Mouse (Mus musculus): Measurements from ENCODE around the gene Ndufa1. TPM values are rescaled to one million over a fixed set of nuclear protein-coding genes. Genes with fewer than 3 reads are reported as not detected.
"Not testable (repeated sequence)": the region's sequence is repeated elsewhere in the genome, so short reads cannot be mapped to it uniquely, and the experiment has no call there.

The Ndufa1 gene
- polyA plus RNA-seq (2014; fragmentation: Nextera tagmentation; extraction: Ambion mirVana) = 400 and 468 TPM in 2 replicates

- no peaks in the 10 kb centered on the region for H3K4me1 ChIP-seq (ENCODE audit: control insufficient read depth, insufficient read depth, low read length)
- H3K9me3 ChIP-seq (ENCODE audit: control insufficient read depth, low read depth, low read length) = no peaks in the 10 kb centered on the region
- peak within 1 kb of the TSS; percentile 49 for H3K4me2 ChIP-seq (replicated peaks; ENCODE audit: low read depth, low read length)
- H3K27ac ChIP-seq (ENCODE audit: low read length) = no peak within 1 kb of the TSS
- ATAC-seq (ENCODE audit: insufficient number of reproducible peaks, insufficient read depth, low FRiP score, low read depth) = peak; percentile 87
- peak within 1 kb of the TSS; percentile 45 for H3K4me3 ChIP-seq (ENCODE audit: low read depth, low read length)
- peak within 1 kb of the TSS; percentile 52 for H3K9ac ChIP-seq (replicated peaks; ENCODE audit: low read depth, low read length)
- H3K36me3 ChIP-seq (ENCODE audit: control insufficient read depth, insufficient read depth, low read length) = no peaks in the 10 kb centered on the region
- no peaks in the 10 kb centered on the region for H3K27me3 ChIP-seq (ENCODE audit: control insufficient read depth, insufficient read depth, low read length)
- 18% methylated on average over 63 of the region's 63 CpGs for WGBS
Measured at GRCm38 (mm10) chrX:37191105-37191743, at the start of gene Ndufa1, which contains the start of gene Rnf113a1. Gene Ndufa1 (minus strand): TSS chrX:37191163. Gene Rnf113a1 (plus strand): TSS chrX:37191245.

GRCm38 (mm10) chrX:37222158-37222557 lies 31.2 kb upstream of the Ndufa1 start, which contains the start of gene Rhox1:
Gene Rhox1 (minus strand): TSS chrX:37222258.
- not testable (repeated sequence) for ATAC-seq (ENCODE audit: insufficient number of reproducible peaks, insufficient read depth, low FRiP score, low read depth)

GRCm38 (mm10) chrX:37210941-37211340 lies 20.0 kb upstream of the Ndufa1 start, which contains the start of gene Gm9:
Gene Gm9 (minus strand): TSS chrX:37211041.
- no peaks in the 10 kb centered on the region for H3K36me3 ChIP-seq (ENCODE audit: control insufficient read depth, insufficient read depth, low read length)
- no peaks in the 10 kb centered on the region for H3K4me1 ChIP-seq (ENCODE audit: control insufficient read depth, insufficient read depth, low read length)
- H3K4me2 ChIP-seq (replicated peaks; ENCODE audit: low read depth, low read length) = no peak within 1 kb of the TSS
- WGBS = 81% methylated on average over 10 of the region's 10 CpGs
- no peaks in the 10 kb centered on the region for H3K9me3 ChIP-seq (ENCODE audit: control insufficient read depth, low read depth, low read length)
- H3K4me3 ChIP-seq (ENCODE audit: low read depth, low read length) = no peak within 1 kb of the TSS
- no peak within 1 kb of the TSS for H3K27ac ChIP-seq (ENCODE audit: low read length)
- no peaks in the 10 kb centered on the region for H3K27me3 ChIP-seq (ENCODE audit: control insufficient read depth, insufficient read depth, low read length)
- no peak within 1 kb of the TSS for H3K9ac ChIP-seq (replicated peaks; ENCODE audit: low read depth, low read length)
- no peak for ATAC-seq (ENCODE audit: insufficient number of reproducible peaks, insufficient read depth, low FRiP score, low read depth)

More at GRCm38 (mm10) chrX:37222158-37222557, 31.2 kb upstream of the Ndufa1 start, which contains the start of gene Rhox1:
- H3K27ac ChIP-seq (ENCODE audit: low read length); H3K27me3 ChIP-seq (ENCODE audit: control insufficient read depth, insufficient read depth, low read length); H3K9me3 ChIP-seq (ENCODE audit: control insufficient read depth, low read depth, low read length); H3K4me2 ChIP-seq (replicated peaks; ENCODE audit: low read depth, low read length); H3K4me1 ChIP-seq (ENCODE audit: control insufficient read depth, insufficient read depth, low read length); H3K4me3 ChIP-seq (ENCODE audit: low read depth, low read length); H3K36me3 ChIP-seq (ENCODE audit: control insufficient read depth, insufficient read depth, low read length); H3K9ac ChIP-seq (replicated peaks; ENCODE audit: low read depth, low read length): not testable (repeated sequence)
- 67% methylated on average over 1 of the region's 1 CpGs for WGBS

GRCm38 (mm10) chrX:37198676-37199075 lies 7.7 kb upstream of the Ndufa1 start:
- no peak overlapping the region for H3K4me2 ChIP-seq (replicated peaks; ENCODE audit: low read depth, low read length)
- H3K36me3 ChIP-seq (ENCODE audit: control insufficient read depth, insufficient read depth, low read length) = no peaks in the 10 kb centered on the region
- no peaks in the 10 kb centered on the region for H3K27me3 ChIP-seq (ENCODE audit: control insufficient read depth, insufficient read depth, low read length)
- H3K4me3 ChIP-seq (ENCODE audit: low read depth, low read length) = no peak overlapping the region
- H3K9me3 ChIP-seq (ENCODE audit: control insufficient read depth, low read depth, low read length) = no peaks in the 10 kb centered on the region
- no peak for ATAC-seq (ENCODE audit: insufficient number of reproducible peaks, insufficient read depth, low FRiP score, low read depth)
- no peak overlapping the region for H3K9ac ChIP-seq (replicated peaks; ENCODE audit: low read depth, low read length)
- no peak overlapping the region for H3K27ac ChIP-seq (ENCODE audit: low read length)
- WGBS = 55% methylated on average over 8 of the region's 8 CpGs
- no peaks in the 10 kb centered on the region for H3K4me1 ChIP-seq (ENCODE audit: control insufficient read depth, insufficient read depth, low read length)

- Histone ChIP-seq H3K36me3 (ENCODE audit: control insufficient read depth, insufficient read depth, low read length) (no peaks in the 10 kb centered on the region), H3K4me3 (ENCODE audit: low read depth, low read length) (peak overlapping the region; percentile 45), H3K9ac (replicated peaks; ENCODE audit: low read depth, low read length) (peak overlapping the region; percentile 52; the same call in 1 of the 2 replicates), H3K4me1 (ENCODE audit: control insufficient read depth, insufficient read depth, low read length) (no peaks in the 10 kb centered on the region), H3K4me2 (replicated peaks; ENCODE audit: low read depth, low read length) (peak overlapping the region; percentile 49), H3K27ac (ENCODE audit: low read length) (no peak overlapping the region), H3K27me3 (ENCODE audit: control insufficient read depth, insufficient read depth, low read length) (no peaks in the 10 kb centered on the region), H3K9me3 (ENCODE audit: control insufficient read depth, low read depth, low read length) (no peaks in the 10 kb centered on the region)
- 23% methylated on average over 28 of the region's 28 CpGs for WGBS
- peak; percentile 6; the same call in 1 of the 2 replicates for ATAC-seq (ENCODE audit: insufficient number of reproducible peaks, insufficient read depth, low FRiP score, low read depth)
Measured at GRCm38 (mm10) chrX:37191744-37192379, 899 bp upstream of the Ndufa1 start.

GRCm38 (mm10) chrX:37190755-37191104 lies 233 bp downstream of the Ndufa1 start:
- H3K9ac ChIP-seq (replicated peaks; ENCODE audit: low read depth, low read length) = peak overlapping the region; percentile 33; the same call in 1 of the 2 replicates
- WGBS = 21% methylated on average over 20 of the region's 20 CpGs
- H3K4me2 ChIP-seq (replicated peaks; ENCODE audit: low read depth, low read length) = peak overlapping the region; percentile 49
- H3K4me3 ChIP-seq (ENCODE audit: low read depth, low read length) = peak overlapping the region; percentile 45
- peak; percentile 57; the same call in 1 of the 2 replicates for ATAC-seq (ENCODE audit: insufficient number of reproducible peaks, insufficient read depth, low FRiP score, low read depth)
- H3K27me3 ChIP-seq (ENCODE audit: control insufficient read depth, insufficient read depth, low read length) = no peaks in the 10 kb centered on the region
- no peaks in the 10 kb centered on the region for H3K9me3 ChIP-seq (ENCODE audit: control insufficient read depth, low read depth, low read length)
- H3K4me1 ChIP-seq (ENCODE audit: control insufficient read depth, insufficient read depth, low read length) = no peaks in the 10 kb centered on the region
- H3K36me3 ChIP-seq (ENCODE audit: control insufficient read depth, insufficient read depth, low read length) = no peaks in the 10 kb centered on the region
- no peak overlapping the region for H3K27ac ChIP-seq (ENCODE audit: low read length)

GRCm38 (mm10) chrX:37184401-37184800 lies 6.6 kb downstream of the Ndufa1 start:
- not testable (repeated sequence) for H3K4me1 ChIP-seq (ENCODE audit: control insufficient read depth, insufficient read depth, low read length); H3K27ac ChIP-seq (ENCODE audit: low read length); H3K27me3 ChIP-seq (ENCODE audit: control insufficient read depth, insufficient read depth, low read length); H3K4me3 ChIP-seq (ENCODE audit: low read depth, low read length); H3K9ac ChIP-seq (replicated peaks; ENCODE audit: low read depth, low read length); H3K9me3 ChIP-seq (ENCODE audit: control insufficient read depth, low read depth, low read length); H3K36me3 ChIP-seq (ENCODE audit: control insufficient read depth, insufficient read depth, low read length); H3K4me2 ChIP-seq (replicated peaks; ENCODE audit: low read depth, low read length); ATAC-seq (ENCODE audit: insufficient number of reproducible peaks, insufficient read depth, low FRiP score, low read depth)
- 63% methylated on average over 7 of the region's 8 CpGs for WGBS

GRCm38 (mm10) chrX:37168742-37169141 lies 22.2 kb downstream of the Ndufa1 start, which contains the start of gene Akap14:
Gene Akap14 (minus strand): TSS chrX:37168842.
- H3K9ac ChIP-seq (replicated peaks; ENCODE audit: low read depth, low read length) = no peak within 1 kb of the TSS
- H3K4me1 ChIP-seq (ENCODE audit: control insufficient read depth, insufficient read depth, low read length) = no peaks in the 10 kb centered on the region
- ATAC-seq (ENCODE audit: insufficient number of reproducible peaks, insufficient read depth, low FRiP score, low read depth) = no peak
- H3K4me2 ChIP-seq (replicated peaks; ENCODE audit: low read depth, low read length) = no peak within 1 kb of the TSS
- 55% methylated on average over 5 of the region's 5 CpGs for WGBS
- H3K9me3 ChIP-seq (ENCODE audit: control insufficient read depth, low read depth, low read length) = no peaks in the 10 kb centered on the region
- H3K27ac ChIP-seq (ENCODE audit: low read length) = no peak within 1 kb of the TSS
- no peaks in the 10 kb centered on the region for H3K36me3 ChIP-seq (ENCODE audit: control insufficient read depth, insufficient read depth, low read length)
- H3K27me3 ChIP-seq (ENCODE audit: control insufficient read depth, insufficient read depth, low read length) = no peaks in the 10 kb centered on the region
- H3K4me3 ChIP-seq (ENCODE audit: low read depth, low read length) = no peak within 1 kb of the TSS
